Mouse (Mus musculus) CH12.LX (cell line): Measurements from ENCODE around the gene Rab11fip5. TPM values are rescaled to one million over a fixed set of nuclear protein-coding genes. Genes with fewer than 3 reads are reported as not detected.

Source experiments
- DNase-seq: peaks from one replicate; pipeline ENCODE4 v3.0.0-alpha.2; 2013; ENCODE audit errors: extremely low read depth
- H3K27ac ChIP-seq: 2 replicates; pipeline ENCODE4 v1.5.1; 2012; ENCODE audit warnings: low read depth, mild to moderate bottlenecking, control low read depth, moderate library complexity; ENCODE audit not compliant: insufficient read depth
- H3K27me3 ChIP-seq: replicated peaks from 2 replicates; pipeline ENCODE3; 2012; ENCODE audit warnings: inconsistent platforms
- H3K36me3 ChIP-seq, 2 experiments: replicated peaks in 1 of 2; 2 replicates each; pipeline versions ENCODE3 to v1.6.1; 2012; ENCODE audit warnings: inconsistent platforms in 1 of 2, low read length in 1 of 2, mild to moderate bottlenecking in 1 of 2, mixed read lengths in 1 of 2, moderate library complexity in 1 of 2; ENCODE audit not compliant: control insufficient read depth in 1 of 2, insufficient read depth in 1 of 2
- H3K4me1 ChIP-seq, 2 experiments: 2 replicates each; pipeline ENCODE4 v1.6.1; 2012; ENCODE audit warnings: inconsistent platforms in 1 of 2, moderate library complexity in 1 of 2; ENCODE audit not compliant: insufficient read depth in 2 of 2, control insufficient read depth in 1 of 2
- H3K4me2 ChIP-seq: 2 replicates; pipeline ENCODE4 v1.6.1; 2012; ENCODE audit warnings: low read depth, mild to moderate bottlenecking, control low read depth; ENCODE audit not compliant: poor library complexity, insufficient read depth, severe bottlenecking
- H3K4me3 ChIP-seq, 3 experiments: fragments of 150-350 bp in 1 of 3; sonication (generic) in 1 of 3; replicated peaks in 1 of 3; 2 replicates each; pipeline versions ENCODE3 to v1.5.1; 2011 to 2012; ENCODE audit warnings: low read depth in 2 of 3, low read length in 2 of 3, mild to moderate bottlenecking in 2 of 3, moderate library complexity in 2 of 3, control low read depth in 1 of 3, improper control_type of control experiment in 1 of 3, inconsistent platforms in 1 of 3, mixed read lengths in 1 of 3; ENCODE audit not compliant: poor library complexity in 1 of 3
- H3K79me2 ChIP-seq: replicated peaks from 2 replicates; pipeline ENCODE4 v1.6.1; 2012; ENCODE audit warnings: mild to moderate bottlenecking, moderate library complexity; ENCODE audit not compliant: control insufficient read depth, poor library complexity, insufficient read depth, severe bottlenecking; ENCODE audit errors: extremely low read depth
- H3K9ac ChIP-seq: 2 replicates; pipeline ENCODE4 v1.6.1; 2012; ENCODE audit warnings: low read depth, mild to moderate bottlenecking, control low read depth, moderate library complexity; ENCODE audit not compliant: insufficient read depth
- H3K9me3 ChIP-seq: replicated peaks from 2 replicates; pipeline ENCODE3; 2012; ENCODE audit warnings: low read length, inconsistent platforms, mixed read lengths
- BHLHE40 ChIP-seq: IDR thresholded peaks from 2 replicates; pipeline ENCODE4 v1.6.1; 2011; ENCODE audit warnings: mild to moderate bottlenecking, low read depth, low read length, improper control_type of control experiment
- CHD1 ChIP-seq: IDR thresholded peaks from 2 replicates; pipeline ENCODE4 v1.6.1; 2012; ENCODE audit warnings: low read depth, low read length, improper control_type of control experiment, inconsistent platforms
- CHD2 ChIP-seq: IDR thresholded peaks from 2 replicates; pipeline ENCODE4 v1.6.1; 2011; ENCODE audit warnings: low read length, improper control_type of control experiment
- CTCF ChIP-seq, 2 experiments: IDR thresholded peaks in 1 of 2; conservative IDR thresholded peaks in 1 of 2; 2 replicates each; pipeline ENCODE4 v1.5.1; 2011 to 2012; ENCODE audit warnings: low read depth in 2 of 2, low read length in 2 of 2, improper control_type of control experiment in 1 of 2, inconsistent platforms in 1 of 2, mild to moderate bottlenecking in 1 of 2, moderate library complexity in 1 of 2
- E2F4 ChIP-seq: IDR thresholded peaks from 2 replicates; pipeline ENCODE4 v1.6.1; 2011; ENCODE audit warnings: low read depth, low read length, improper control_type of control experiment; ENCODE audit not compliant: insufficient replicate concordance
- ELF1 ChIP-seq: IDR thresholded peaks from 2 replicates; pipeline ENCODE4 v1.6.1; 2014; ENCODE audit warnings: low read depth, mild to moderate bottlenecking, inconsistent platforms, low read length, improper control_type of control experiment
- EP300 ChIP-seq: IDR thresholded peaks from 2 replicates; pipeline ENCODE4 v1.6.1; 2011; ENCODE audit warnings: low read length, improper control_type of control experiment
- HCFC1 ChIP-seq: IDR thresholded peaks from 2 replicates; pipeline ENCODE4 v1.6.1; 2012; ENCODE audit warnings: low read depth, mild to moderate bottlenecking, inconsistent platforms, low read length, improper control_type of control experiment
- IRF4 ChIP-seq: IDR thresholded peaks from 2 replicates; pipeline ENCODE4 v1.6.1; 2014; ENCODE audit warnings: low read depth, mild to moderate bottlenecking, inconsistent platforms, low read length, improper control_type of control experiment
- JUN ChIP-seq: IDR thresholded peaks from 2 replicates; pipeline ENCODE4 v1.6.1; 2011; ENCODE audit warnings: low read depth, mild to moderate bottlenecking, low read length, improper control_type of control experiment, moderate library complexity; ENCODE audit not compliant: insufficient read depth
- KAT2A ChIP-seq: IDR thresholded peaks from 2 replicates; pipeline ENCODE4 v1.6.1; 2012; ENCODE audit warnings: low read length, improper control_type of control experiment, inconsistent platforms; ENCODE audit not compliant: insufficient replicate concordance
- MAFK ChIP-seq: IDR thresholded peaks from 2 replicates; pipeline ENCODE4 v1.6.1; 2011; ENCODE audit warnings: low read length, improper control_type of control experiment; ENCODE audit not compliant: insufficient replicate concordance
- MAX ChIP-seq: IDR thresholded peaks from 2 replicates; pipeline ENCODE4 v1.6.1; 2011; ENCODE audit warnings: low read length, improper control_type of control experiment
- MAZ ChIP-seq: IDR thresholded peaks from 2 replicates; pipeline ENCODE4 v1.6.1; 2012; ENCODE audit warnings: low read depth, mild to moderate bottlenecking, inconsistent platforms, low read length, improper control_type of control experiment, moderate library complexity
- MEF2A ChIP-seq: IDR thresholded peaks from 2 replicates; pipeline ENCODE4 v1.6.1; 2014; ENCODE audit warnings: low read depth, mild to moderate bottlenecking, inconsistent platforms, low read length, improper control_type of control experiment, borderline replicate concordance
- MXI1 ChIP-seq: IDR thresholded peaks from 2 replicates; pipeline ENCODE4 v1.6.1; 2011; ENCODE audit warnings: mild to moderate bottlenecking, low read depth, low read length, improper control_type of control experiment
- NELFE ChIP-seq: IDR thresholded peaks from 2 replicates; pipeline ENCODE4 v1.6.1; 2011; ENCODE audit warnings: low read depth, low read length, improper control_type of control experiment
- NRF1 ChIP-seq: IDR thresholded peaks from 2 replicates; pipeline ENCODE4 v1.6.1; 2014; ENCODE audit warnings: low read depth, mild to moderate bottlenecking, inconsistent platforms, low read length, improper control_type of control experiment, moderate library complexity
- RAD21 ChIP-seq: IDR thresholded peaks from 2 replicates; pipeline ENCODE4 v1.6.1; 2011; ENCODE audit warnings: low read depth, mild to moderate bottlenecking, low read length, improper control_type of control experiment, moderate library complexity
- RCOR1 ChIP-seq: conservative IDR thresholded peaks from 2 replicates; pipeline ENCODE4 v1.6.1; 2012; ENCODE audit warnings: low read depth, mild to moderate bottlenecking, inconsistent platforms, low read length, improper control_type of control experiment
- SIN3A ChIP-seq: IDR thresholded peaks from 2 replicates; pipeline ENCODE4 v1.6.1; 2012; ENCODE audit warnings: low read length, improper control_type of control experiment, inconsistent platforms
- UBTF ChIP-seq: IDR thresholded peaks from 2 replicates; pipeline ENCODE4 v1.6.1; 2012; ENCODE audit warnings: low read depth, mild to moderate bottlenecking, inconsistent platforms, low read length, improper control_type of control experiment, moderate library complexity
- ZC3H11A ChIP-seq: IDR thresholded peaks from 2 replicates; pipeline ENCODE4 v1.6.1; 2012; ENCODE audit warnings: low read depth, mild to moderate bottlenecking, inconsistent platforms, low read length, improper control_type of control experiment
- ZMIZ1 ChIP-seq: IDR thresholded peaks from 2 replicates; pipeline ENCODE4 v1.6.1; 2012; ENCODE audit warnings: low read depth, mild to moderate bottlenecking, inconsistent platforms, low read length, improper control_type of control experiment
- dilution Hi-C: fragments of 300-500 bp; cut with MboI; formaldehyde crosslinking; loops from 2 replicates; pipeline ENCODE4 v1.14.3; 2020; ENCODE audit warnings: low sequenced_read_pairs; ENCODE audit not compliant: extremely low pct_unique_long_range_greater_than_20kb, extremely low pct_ligation_motif_present
- in situ Hi-C: fragments of 300-500 bp; cut with MboI; formaldehyde crosslinking; loops from 3 replicates; pipeline ENCODE4 v1.14.3; 2019; ENCODE audit warnings: low sequenced_read_pairs, low pct_ligation_motif_present, low pct_unique_long_range_greater_than_20kb, mixed read lengths
- polyA plus RNA-seq: library from polyadenylated mRNA; unstranded; fragments of >175 nt; gene quantifications from 2 replicates; pipeline ENCODE4 v1.2.1, GENCODE M21; 2012; ENCODE audit warnings: low read depth; ENCODE audit not compliant: insufficient read length
- total RNA-seq, 2 experiments: library from RNA; depleted of rRNA; stranded (reverse); fragments of 300-350 nt in 1 of 2; fragments of >200 nt in 1 of 2; gene quantifications; 2 replicates each; pipeline ENCODE4 v1.2.3; 2012 to 2014

Rab11fip5 gene
- total and polyA plus RNA-seq, 3 experiments = 0.13 to 0.30 (median 0.17) TPM

- H3K4me3 ChIP-seq = no peak overlapping the region
Measured at GRCm38 (mm10) chr6:85307894-85308293, 66.5 kb downstream of the Rab11fip5 start.

GRCm38 (mm10) chr6:85306375-85306774, 68.1 kb downstream of the Rab11fip5 start:
- TF ChIP-seq CHD1 (no peak), EP300 (no peak), NRF1 (no peak), MAFK (no peak), CHD2 (no peak), BHLHE40 (no peak), SIN3A (no peak), MAZ (no peak), KAT2A (no peak), NELFE (no peak), CTCF (conservative IDR thresholded peaks at IDR 0.05 in 1 of 2, IDR thresholded peaks at IDR 0.05 in 1 of 2; ENCODE audit: low read depth in 2 of 2, low read length in 2 of 2) (no peak), ELF1 (no peak), MXI1 (no peak)
- no peaks in the 10 kb centered on the region for H3K79me2 ChIP-seq
- no peaks in the 10 kb centered on the region for H3K36me3 ChIP-seq
- no peak overlapping the region for H3K4me3 ChIP-seq
- dilution Hi-C loops (no loop called here), in situ Hi-C loops (no loop called here)
- no peak for DNase-seq
- H3K9me3 ChIP-seq = no peaks in the 10 kb centered on the region
- H3K9ac ChIP-seq = no peak overlapping the region
- H3K27me3 ChIP-seq = no peaks in the 10 kb centered on the region
- no peak overlapping the region for H3K4me2 ChIP-seq
- no peak overlapping the region for H3K27ac ChIP-seq
- peaks cover 2 to 25% of the 10 kb centered on the region in 2 experiments; a peak in 2 of 4 replicates for H3K4me1 ChIP-seq

More at GRCm38 (mm10) chr6:85307894-85308293, 66.5 kb downstream of the Rab11fip5 start:
- H3K4me1 ChIP-seq = peaks cover 2 to 19% of the 10 kb centered on the region in 2 experiments; a peak in 2 of 4 replicates
- no peaks in the 10 kb centered on the region for H3K9me3 ChIP-seq
- dilution Hi-C loops = no loop called here
- no peak for DNase-seq
- TF ChIP-seq SIN3A (no peak), CHD2 (no peak), MAX (no peak), ELF1 (no peak), JUN (no peak), MEF2A (no peak), UBTF (no peak), IRF4 (no peak), E2F4 (no peak), ZMIZ1 (no peak), CTCF (conservative IDR thresholded peaks at IDR 0.05 in 1 of 2, IDR thresholded peaks at IDR 0.05 in 1 of 2; ENCODE audit: low read depth in 2 of 2, low read length in 2 of 2) (no peak), RAD21 (no peak), NELFE (no peak), HCFC1 (no peak), KAT2A (no peak), ZC3H11A (no peak), RCOR1 (no peak)
- no peaks in the 10 kb centered on the region for H3K27me3 ChIP-seq
- H3K9ac ChIP-seq = no peak overlapping the region
- no peak overlapping the region for H3K4me2 ChIP-seq
- no peaks in the 10 kb centered on the region for H3K79me2 ChIP-seq
- H3K27ac ChIP-seq = no peak overlapping the region
- in situ Hi-C loops = no loop called here
- no peaks in the 10 kb centered on the region for H3K36me3 ChIP-seq
